Mouse (Mus musculus) forebrain, embryonic 14.5 days (tissue): ENCODE measurements around the gene Gpn2. TPM values are rescaled to one million over a fixed set of nuclear protein-coding genes. Genes with fewer than 3 reads are reported as not detected.

Experiments
- ATAC-seq: fragments of 200-750 bp; cut with Nextera tagmentation; 2 replicates; pipeline ENCODE4 v1.8.0; 2017; ENCODE audit warnings: mild to moderate bottlenecking, moderate library complexity
- DNase-seq: peaks from one replicate; pipeline ENCODE4 v3.0.0-alpha.2; 2015; ENCODE audit warnings: low spot score
- H3K27ac ChIP-seq: fragments of 300-500 bp; sonication (generic); 2 replicates; pipeline ENCODE4 v1.5.1; 2014; ENCODE audit warnings: low read depth, mild to moderate bottlenecking, control low read depth, low read length, moderate library complexity
- H3K27me3 ChIP-seq: fragments of 300-500 bp; sonication (generic); replicated peaks from 2 replicates; pipeline ENCODE4 v1.6.1; 2014; ENCODE audit warnings: low read length, control low read depth, mixed read lengths; ENCODE audit not compliant: control insufficient read depth, insufficient read depth
- H3K36me3 ChIP-seq: fragments of 300-500 bp; sonication (generic); 2 replicates; pipeline ENCODE4 v1.6.1; 2014; ENCODE audit warnings: low read length, control low read depth; ENCODE audit not compliant: control insufficient read depth, insufficient read depth
- H3K4me1 ChIP-seq: fragments of 300-500 bp; sonication (generic); 2 replicates; pipeline ENCODE4 v1.6.1; 2014; ENCODE audit warnings: antibody characterized with exemption, low read length, control low read depth; ENCODE audit not compliant: control insufficient read depth, insufficient read depth
- H3K4me2 ChIP-seq: fragments of 300-500 bp; sonication (generic); 2 replicates; pipeline ENCODE4 v1.6.1; 2014; ENCODE audit warnings: mild to moderate bottlenecking, control low read depth, low read length
- H3K4me3 ChIP-seq: fragments of 300-500 bp; sonication (generic); 2 replicates; pipeline ENCODE4 v1.5.1; 2014; ENCODE audit warnings: low read depth, low read length, control low read depth
- H3K9ac ChIP-seq: fragments of 300-500 bp; sonication (generic); 2 replicates; pipeline ENCODE4 v1.6.1; 2014; ENCODE audit warnings: mild to moderate bottlenecking, low read length, control low read depth, moderate library complexity
- H3K9me3 ChIP-seq: fragments of 300-500 bp; sonication (generic); replicated peaks from 2 replicates; pipeline ENCODE4 v1.6.1; 2016; ENCODE audit warnings: low read length, control low read depth, mixed read lengths; ENCODE audit not compliant: control insufficient read depth
- WGBS: fragments of 180-500 bp; shearing (Covaris S2); extraction: QIAGEN DNeasy Blood & Tissue Kit; methylation state at CpG from one replicate; pipeline ENCODE4 v1.1.7; 2014; 5-methylcytosine and 5-hydroxymethylcytosine counted together
- polyA plus RNA-seq: library from polyadenylated mRNA; unstranded; fragments of >200 nt; fragmentation: Nextera tagmentation; extraction: Ambion mirVana; gene quantifications from 2 replicates; pipeline ENCODE4 v1.2.1, GENCODE M21; 2014

Gene Gpn2
- polyA plus RNA-seq, 1 experiment from 2014 or later = 30.1 TPM

DNA sequence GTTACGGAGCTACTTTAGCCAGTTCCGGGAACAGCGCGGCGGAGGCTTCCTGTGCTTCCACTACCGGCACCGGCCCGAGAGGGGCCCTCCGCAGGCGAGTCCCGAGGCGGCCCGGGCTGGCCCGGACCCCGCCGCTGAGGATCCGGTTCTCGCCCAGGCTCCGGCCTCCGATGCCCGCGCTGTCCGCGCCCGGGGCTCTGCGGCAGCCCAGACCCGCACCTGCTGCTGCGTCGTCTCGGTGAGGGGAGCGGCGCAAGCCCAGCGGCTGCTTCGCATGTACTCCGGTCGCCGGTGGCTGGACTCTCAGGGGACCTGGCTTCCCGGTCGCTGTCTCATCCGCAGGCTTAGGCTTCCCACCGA is 9.3 kb upstream of the Gpn2 start:
- peak overlapping the region; percentile 87 for H3K4me2 ChIP-seq
- no peak for DNase-seq
- H3K4me1 ChIP-seq = peaks cover 3% of the 10 kb centered on the region
- H3K27me3 ChIP-seq = no peaks in the 10 kb centered on the region
- peak; percentile 63 for ATAC-seq
- H3K9me3 ChIP-seq = no peaks in the 10 kb centered on the region
- H3K4me3 ChIP-seq = peak overlapping the region; percentile 97
- peak overlapping the region; percentile 9; the same call in 1 of the 2 replicates for H3K27ac ChIP-seq
- peaks cover 19% of the 10 kb centered on the region for H3K36me3 ChIP-seq
- H3K9ac ChIP-seq = peak overlapping the region; percentile 87
- WGBS = under 1% methylated on average over 39 of the region's 41 CpGs

DNA sequence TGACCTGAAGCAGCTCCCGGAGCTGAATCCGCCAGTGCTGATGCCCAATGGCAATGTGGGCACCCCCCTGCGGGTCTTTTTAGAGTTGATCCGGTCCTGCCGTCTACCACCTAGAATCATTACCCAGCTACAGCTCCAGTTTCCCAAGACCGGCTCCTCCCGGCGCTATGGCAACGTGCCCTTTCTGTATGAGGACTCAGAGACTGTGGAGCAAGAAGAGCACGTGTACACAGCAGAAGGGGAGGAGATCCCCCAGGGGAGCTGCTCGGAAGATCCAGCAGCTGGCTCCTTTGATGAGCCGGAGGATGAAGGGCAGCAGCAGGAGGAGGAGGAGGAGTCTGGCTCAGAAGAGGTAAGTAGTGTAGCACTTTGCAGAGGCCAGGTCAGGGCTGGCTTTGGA is 6.2 kb upstream of the Gpn2 start:
- H3K9ac ChIP-seq = no peak overlapping the region
- H3K27me3 ChIP-seq = no peaks in the 10 kb centered on the region
- DNase-seq = no peak
- H3K4me3 ChIP-seq = no peak overlapping the region
- H3K27ac ChIP-seq = no peak overlapping the region
- peaks cover 43% of the 10 kb centered on the region for H3K36me3 ChIP-seq
- H3K9me3 ChIP-seq = no peaks in the 10 kb centered on the region
- no peak overlapping the region for H3K4me2 ChIP-seq
- peaks cover 3% of the 10 kb centered on the region for H3K4me1 ChIP-seq
- ATAC-seq = no peak
- WGBS = 73% methylated on average over 12 of the region's 12 CpGs

DNA sequence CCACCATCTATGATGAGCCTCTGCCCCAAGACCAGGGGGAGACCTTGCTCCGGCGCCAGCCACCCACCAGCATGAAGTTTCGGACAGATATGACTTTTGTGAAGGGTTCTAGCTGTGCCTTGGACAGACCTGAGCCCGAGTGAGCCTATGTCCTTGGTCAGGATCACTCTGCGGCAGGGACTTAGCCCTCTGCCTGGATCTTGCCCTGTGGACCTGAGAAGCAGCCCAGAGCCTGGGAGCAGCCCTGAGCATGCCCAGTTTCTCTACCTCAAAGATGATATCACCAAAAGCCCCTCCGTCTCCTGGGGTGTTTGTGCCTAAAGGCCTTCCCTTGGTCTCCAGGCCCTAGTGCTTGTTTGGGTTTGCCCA is 488 bp upstream of the Gpn2 start:
- Histone ChIP-seq H3K4me1 (peaks cover 10% of the 10 kb centered on the region; the same call in 1 of the 2 replicates), H3K27ac (peak overlapping the region; percentile 74; the same call in 1 of the 2 replicates), H3K36me3 (peaks cover 65% of the 10 kb centered on the region), H3K27me3 (no peaks in the 10 kb centered on the region), H3K4me2 (peak overlapping the region; percentile 100), H3K9me3 (no peaks in the 10 kb centered on the region), H3K9ac (peak overlapping the region; percentile 89), H3K4me3 (peak overlapping the region; percentile 88)
- WGBS = 65% methylated on average over 6 of the region's 6 CpGs
- no peak for DNase-seq
- no peak for ATAC-seq

DNA sequence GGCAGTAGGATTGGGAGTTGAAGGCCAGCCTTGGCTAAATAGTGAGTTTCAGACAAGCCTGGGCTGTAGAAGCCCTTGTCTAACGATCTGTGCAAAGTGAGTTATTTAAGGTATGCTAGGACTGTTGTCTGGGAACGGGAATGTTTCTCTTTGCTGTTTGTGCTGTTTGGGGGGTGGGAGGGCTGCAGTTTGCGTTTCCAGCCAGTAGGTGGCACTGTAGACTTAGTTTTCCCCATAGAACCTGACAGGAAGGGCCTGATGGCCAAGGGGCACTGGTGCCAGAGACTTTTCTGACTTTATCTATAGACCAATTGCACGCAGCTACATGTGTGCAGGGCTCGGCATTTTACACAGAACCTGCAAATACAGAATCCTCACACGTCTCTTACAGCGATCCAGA is 8.4 kb downstream of the Gpn2 start:
- H3K36me3 ChIP-seq = peaks cover 51% of the 10 kb centered on the region
- ATAC-seq = no peak
- WGBS = 36% methylated on average over 7 of the region's 7 CpGs

DNA sequence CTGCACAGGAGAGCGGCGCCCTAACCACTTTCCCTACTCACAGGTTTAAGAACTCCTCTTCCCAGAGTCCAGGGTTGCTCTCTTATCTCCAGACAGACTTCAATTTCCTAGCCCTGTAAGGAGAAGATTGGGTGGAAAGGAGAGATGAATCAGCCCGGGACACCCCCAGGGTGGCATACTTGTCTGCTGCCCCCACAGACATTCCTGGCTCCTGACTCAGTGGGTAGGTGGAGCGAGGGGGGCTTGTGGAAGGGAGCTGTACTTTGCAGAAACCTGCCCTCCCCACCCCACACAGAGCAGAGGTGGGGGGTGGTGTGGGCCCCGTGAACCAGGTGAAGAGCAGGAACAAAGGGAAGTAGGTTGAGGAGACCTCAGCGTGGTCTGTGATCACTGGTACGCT is 11.4 kb downstream of the Gpn2 start:
- H3K27ac ChIP-seq = no peak overlapping the region
- no peak overlapping the region for H3K4me2 ChIP-seq
- no peaks in the 10 kb centered on the region for H3K9me3 ChIP-seq
- H3K9ac ChIP-seq = no peak overlapping the region
- WGBS = 76% methylated on average over 7 of the region's 7 CpGs
- no peak overlapping the region for H3K4me3 ChIP-seq
- H3K27me3 ChIP-seq = peaks cover 28% of the 10 kb centered on the region
- peaks cover 21% of the 10 kb centered on the region for H3K36me3 ChIP-seq
- no peak for DNase-seq
- no peak for ATAC-seq
- H3K4me1 ChIP-seq = no peaks in the 10 kb centered on the region

More for the DNA sequence above, 8.4 kb downstream of the Gpn2 start:
- H3K9ac ChIP-seq = no peak overlapping the region
- no peak overlapping the region for H3K4me3 ChIP-seq
- no peak overlapping the region for H3K4me2 ChIP-seq
- peak; percentile 75 for DNase-seq
- no peak overlapping the region for H3K27ac ChIP-seq
- no peaks in the 10 kb centered on the region for H3K4me1 ChIP-seq
- H3K27me3 ChIP-seq = no peaks in the 10 kb centered on the region
- no peaks in the 10 kb centered on the region for H3K9me3 ChIP-seq

DNA sequence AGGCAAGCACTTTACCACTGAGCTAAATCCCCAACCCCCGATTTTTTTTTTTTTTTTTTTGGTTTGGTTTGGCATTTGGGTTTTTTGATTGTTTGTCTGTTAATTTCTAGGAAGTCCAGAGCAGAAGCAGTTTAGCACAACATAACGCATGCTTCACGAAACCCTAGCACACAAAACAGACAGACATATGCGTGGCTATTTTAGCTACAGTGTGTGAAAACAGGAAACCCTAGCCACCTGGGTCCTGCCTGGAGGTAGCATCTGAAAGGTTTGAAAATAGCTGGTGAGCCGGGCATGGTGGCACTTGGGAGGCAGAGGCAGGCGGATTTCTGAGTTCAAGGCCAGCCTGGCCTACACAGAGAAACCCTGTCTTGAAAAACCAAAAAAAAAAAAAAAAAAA is 11.9 kb downstream of the Gpn2 start:
- no peak overlapping the region for H3K27ac ChIP-seq
- H3K36me3 ChIP-seq = peaks cover 15% of the 10 kb centered on the region; the same call in 1 of the 2 replicates
- no peak overlapping the region for H3K9ac ChIP-seq
- WGBS = 77% methylated on average over 6 of the region's 6 CpGs
- H3K27me3 ChIP-seq = peaks cover 29% of the 10 kb centered on the region
- no peak for DNase-seq
- no peak for ATAC-seq
- no peaks in the 10 kb centered on the region for H3K9me3 ChIP-seq
- no peaks in the 10 kb centered on the region for H3K4me1 ChIP-seq
- no peak overlapping the region for H3K4me3 ChIP-seq
- H3K4me2 ChIP-seq = no peak overlapping the region

DNA sequence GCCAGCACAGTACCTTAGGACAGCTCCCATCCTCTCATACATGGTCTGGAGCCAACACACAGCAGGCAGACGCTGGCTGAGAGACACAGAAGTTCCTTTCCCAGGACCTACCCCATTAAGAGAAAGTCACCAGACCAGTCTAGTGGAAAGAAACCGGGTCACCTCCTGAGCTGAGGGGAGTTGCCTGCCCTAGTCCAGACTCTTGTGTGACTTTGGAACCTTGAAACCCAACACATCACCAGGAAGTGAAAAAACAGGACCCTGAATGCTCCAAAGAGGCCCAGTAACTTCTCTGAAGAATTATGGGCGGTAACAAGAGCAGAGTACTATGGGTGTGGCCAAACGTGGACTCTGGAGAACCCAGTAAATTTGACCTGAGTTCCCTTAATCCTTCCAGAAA is 14.5 kb downstream of the Gpn2 start:
- ATAC-seq (no peak), DNase-seq (no peak)
- Histone ChIP-seq H3K27me3 (peaks cover 43% of the 10 kb centered on the region), H3K27ac (no peak overlapping the region), H3K4me2 (no peak overlapping the region), H3K4me1 (no peaks in the 10 kb centered on the region), H3K9me3 (no peaks in the 10 kb centered on the region), H3K4me3 (no peak overlapping the region), H3K9ac (no peak overlapping the region), H3K36me3 (0 out of 2 replicates have a peak, but pooled peaks cover under 1% of the 10 kb centered on the region)
- 50% methylated on average over 4 of the region's 4 CpGs for WGBS

DNA sequence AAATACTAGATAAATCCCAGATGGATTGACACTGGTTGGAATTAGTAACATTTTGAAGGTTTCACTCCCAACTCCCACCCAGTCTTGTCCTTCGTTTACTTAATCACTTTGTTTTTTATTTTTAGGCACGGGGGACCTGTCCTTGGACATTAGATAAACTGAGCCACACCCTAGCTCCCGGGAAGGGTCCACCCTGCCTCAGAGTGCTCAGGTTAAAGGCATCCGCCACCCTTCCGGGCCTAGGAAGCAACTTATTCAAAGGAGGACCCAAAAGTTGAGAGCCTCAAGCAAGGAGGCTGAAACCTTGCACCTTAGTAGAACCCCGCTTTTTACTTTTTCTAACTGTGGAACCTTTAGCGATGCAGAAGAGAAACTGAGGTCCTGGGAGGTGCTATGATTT is 15.0 kb downstream of the Gpn2 start:
- peak overlapping the region; percentile 76 for H3K4me2 ChIP-seq
- no peaks in the 10 kb centered on the region for H3K4me1 ChIP-seq
- H3K27ac ChIP-seq = no peak overlapping the region
- H3K4me3 ChIP-seq = peak overlapping the region; percentile 37
- peak overlapping the region; percentile 35; the same call in 1 of the 2 replicates for H3K9ac ChIP-seq
- H3K36me3 ChIP-seq = peaks cover 3% of the 10 kb centered on the region; the same call in 1 of the 2 replicates
- H3K9me3 ChIP-seq = no peaks in the 10 kb centered on the region
- no peak for ATAC-seq
- peaks cover 43% of the 10 kb centered on the region for H3K27me3 ChIP-seq
- DNase-seq = no peak
- 23% methylated on average over 7 of the region's 7 CpGs for WGBS

DNA sequence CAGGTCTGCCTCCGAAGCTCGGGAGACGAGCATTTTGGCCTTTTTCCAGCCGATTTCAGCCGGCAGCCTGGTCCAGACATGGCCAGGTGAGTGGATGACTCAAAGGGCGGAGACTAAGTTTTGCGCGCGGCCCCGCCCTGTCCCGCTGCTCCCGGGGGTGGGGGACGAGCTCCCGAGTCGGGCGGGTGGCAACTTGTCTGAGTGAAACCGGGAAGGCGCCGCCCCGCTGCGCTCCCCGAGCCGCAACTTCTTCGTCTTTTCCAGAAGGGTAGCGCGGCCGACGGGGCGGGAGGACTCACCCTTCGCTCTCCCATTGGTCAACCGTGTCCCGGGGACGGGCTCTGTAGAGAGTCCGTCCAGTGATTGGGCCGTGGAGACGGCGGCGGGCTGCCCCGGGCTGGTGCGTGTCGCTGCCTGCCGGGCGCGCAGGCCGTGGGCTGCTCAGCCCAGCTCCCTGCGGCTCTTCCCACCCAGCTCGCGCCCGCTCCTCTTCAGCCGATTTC is 15.5 kb downstream of the Gpn2 start:
- WGBS = 2% methylated on average over 37 of the region's 50 CpGs
- Histone ChIP-seq H3K4me3 (peak overlapping the region; percentile 37), H3K9me3 (no peaks in the 10 kb centered on the region), H3K4me1 (no peaks in the 10 kb centered on the region), H3K27ac (no peak overlapping the region), H3K27me3 (peaks cover 43% of the 10 kb centered on the region), H3K9ac (peak overlapping the region; percentile 35; the same call in 1 of the 2 replicates), H3K4me2 (peak overlapping the region; percentile 76), H3K36me3 (peaks cover 7% of the 10 kb centered on the region; the same call in 1 of the 2 replicates)
- ATAC-seq (peak; percentile 92), DNase-seq (peak; percentile 77)
